8 mouse cellular contexts compared by ENCODE assay signal in the genomic region with DNA sequence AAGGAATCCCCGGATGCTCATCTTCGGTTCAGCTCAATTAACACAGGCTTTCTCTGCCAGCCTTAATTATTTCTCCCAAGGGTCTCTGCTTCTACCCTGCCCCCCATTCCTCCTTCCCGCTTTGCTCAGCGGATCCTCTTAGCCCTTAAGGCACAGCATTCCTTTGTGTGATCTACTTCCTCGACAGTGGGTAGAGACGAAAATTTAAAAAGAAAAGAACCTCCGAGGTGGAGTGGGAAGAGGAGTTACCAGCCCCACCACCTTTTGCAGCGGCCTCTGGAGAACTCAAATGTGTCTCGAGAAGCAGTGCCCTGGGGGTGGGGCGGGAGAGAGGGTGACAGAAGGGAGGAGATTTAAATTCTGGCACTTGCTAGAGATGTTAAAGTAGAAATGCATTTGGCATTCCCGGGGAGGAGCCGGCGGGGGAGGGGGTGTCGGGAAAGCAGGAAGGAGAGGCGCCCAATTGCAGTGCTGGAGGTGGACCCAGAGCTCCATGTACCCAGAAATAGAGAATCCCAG. TPM values are rescaled to one million over a fixed set of nuclear protein-coding genes. Genes with fewer than 3 reads are reported as not detected.
A peak's percentile ranks its signal among the peaks of the same experiment; 100 is the strongest.
DNase-seq lines count a peak whose midpoint lies in the region; ATAC-seq and TF ChIP-seq lines count a peak whose summit lies in the region.

No protein-coding gene starts in this region.

- H3K36me3 ChIP-seq in liver, embryonic 16.5 days (ENCODE audit: control insufficient read depth, insufficient read depth), result no peaks in the 10 kb centered on the region

- H3K9ac ChIP-seq in liver, embryonic 16.5 days (ENCODE audit: low read depth, low read length), result no peak overlapping the region

- WGBS in liver, embryonic 16.5 days (ENCODE audit: insufficient replicate concordance), result 4% methylated on average over 15 of the region's 15 CpGs
- WGBS in olfactory bulb, adult 2 months, result under 1% methylated on average over 15 of the region's 15 CpGs

- no peak for ATAC-seq in liver, embryonic 16.5 days (ENCODE audit: low read depth)

- H3K4me1 ChIP-seq in embryonic fibroblast, embryonic 13.5 days (ENCODE audit: control insufficient read depth, insufficient read depth, low read length), result peaks cover 5% of the 10 kb centered on the region; the same call in 1 of the 2 replicates
- peaks cover 5% of the 10 kb centered on the region for H3K4me1 ChIP-seq in liver, embryonic 16.5 days (ENCODE audit: control insufficient read depth, low read depth, low read length)
- H3K4me1 ChIP-seq in olfactory bulb, adult 2 months (ENCODE audit: control insufficient read depth, insufficient read depth, low read length), result peaks cover 21% of the 10 kb centered on the region

- no peak for TF ChIP-seq CTCF in embryonic fibroblast, embryonic 13.5 days (IDR thresholded peaks at IDR 0.05; ENCODE audit: borderline replicate concordance, insufficient read depth, low read length)
- no peak for TF ChIP-seq CTCF in olfactory bulb, adult 2 months (IDR thresholded peaks at IDR 0.05; ENCODE audit: insufficient read depth, low read depth, low read length)

- TF ChIP-seq POLR2A in embryonic fibroblast, embryonic 13.5 days (IDR thresholded peaks at IDR 0.05; ENCODE audit: low read depth, low read length), result peak; percentile 48
- TF ChIP-seq POLR2A in olfactory bulb, adult 2 months (IDR thresholded peaks at IDR 0.05; ENCODE audit: insufficient read depth, low read depth, low read length), result no peak

- intact Hi-C loops in heart, postnatal 10 days (cut with DNase I), result loop anchor here (2.0 kb wide), 1 partner anchor 27 kb away; the partner anchor contains the start of gene Fbxl14

- DNase-seq in urinary bladder, postnatal 25 days (ENCODE audit: low spot score), result peak; percentile 18
- DNase-seq in urinary bladder, adult 2 months (ENCODE audit: low spot score), result no peak
- peak; percentile 61 to 72 for DNase-seq in heart, postnatal 10 days
- peak; percentile 32 to 39 for DNase-seq in layer of hippocampus, adult 8-10 months (ENCODE audit: low spot score in 2 of 2)
- no peak for DNase-seq in thymus, postnatal 14 days

- peak overlapping the region; percentile 23; the same call in 1 of the 2 replicates for H3K4me2 ChIP-seq in liver, embryonic 16.5 days (ENCODE audit: low read depth, low read length)

- H3K9me3 ChIP-seq in liver, embryonic 16.5 days (replicated peaks; ENCODE audit: control insufficient read depth, low read length), result no peaks in the 10 kb centered on the region

- peak overlapping the region; percentile 49; the same call in 1 of the 2 replicates for H3K27ac ChIP-seq in embryonic fibroblast, embryonic 13.5 days (ENCODE audit: insufficient read depth, low read length)
- no peak overlapping the region for H3K27ac ChIP-seq in liver, embryonic 16.5 days (ENCODE audit: low read length)
- H3K27ac ChIP-seq in olfactory bulb, adult 2 months (ENCODE audit: insufficient read depth, low read depth, low read length), result peak overlapping the region; percentile 76

- peaks cover 52% of the 10 kb centered on the region for H3K27me3 ChIP-seq in liver, embryonic 16.5 days (ENCODE audit: control insufficient read depth, insufficient read depth, low read depth, low read length)

- H3K4me3 ChIP-seq in embryonic fibroblast, embryonic 13.5 days (ENCODE audit: insufficient read depth, low read length), result peak overlapping the region; percentile 25
- no peak overlapping the region for H3K4me3 ChIP-seq in liver, embryonic 16.5 days (ENCODE audit: low read depth, low read length)
- peak overlapping the region; percentile 39 for H3K4me3 ChIP-seq in olfactory bulb, adult 2 months (ENCODE audit: insufficient read depth, low read depth, low read length)

RNA-seq across cellular contexts. Expression of gene Fbxl14, which starts 27.4 kb away (rescaled TPM):
- polyA plus RNA-seq in urinary bladder, adult 2 months (2012; rRNA removed), result 28.2 and 30.6 TPM in 2 replicates
- 19.3 and 21.5 TPM in 2 replicates for polyA plus RNA-seq in embryonic fibroblast, embryonic 13.5 days (2011; ENCODE audit: insufficient read length, low read depth, missing spikeins)
- 10 to 100 TPM; 19.5 to 20.0 TPM for total RNA-seq in heart, postnatal 10 days (2021)
- 10 to 100 TPM; 33.2 to 34.0 (median 33.8) TPM for total RNA-seq in layer of hippocampus, adult 8-10 months (2022)
- polyA plus RNA-seq in liver, embryonic 16.5 days (2015; fragmentation: Nextera tagmentation; extraction: Ambion mirVana), result 2.1 TPM in 2 replicates
- polyA plus RNA-seq in olfactory bulb, adult 2 months (2012; ENCODE audit: insufficient read depth, insufficient read length, low replicate concordance, missing spikeins), result not detected in 2 replicates

RNA-seq across cellular contexts. Expression of gene Adipor2, which starts 34.5 kb away (rescaled TPM):
- polyA plus RNA-seq in urinary bladder, adult 2 months (2012; rRNA removed), result 104 and 112 TPM in 2 replicates
- polyA plus RNA-seq in embryonic fibroblast, embryonic 13.5 days (2011; ENCODE audit: insufficient read length, low read depth, missing spikeins), result 38.2 and 42.8 TPM in 2 replicates
- 10 to 100 TPM; 59.0 to 61.0 TPM for total RNA-seq in heart, postnatal 10 days (2021)
- total RNA-seq in layer of hippocampus, adult 8-10 months (2022), result 10 to 100 TPM; 41.4 to 46.2 (median 44.2) TPM
- 29.4 and 35.2 TPM in 2 replicates for polyA plus RNA-seq in liver, embryonic 16.5 days (2015; fragmentation: Nextera tagmentation; extraction: Ambion mirVana)
- polyA plus RNA-seq in olfactory bulb, adult 2 months (2012; ENCODE audit: insufficient read depth, insufficient read length, low replicate concordance, missing spikeins), result not detected in 2 replicates

Comparison
In these comparisons a context has a peak if more than half of its experiments do, and no peak if none do; other contexts are left out.
1. DNase-seq: peak in urinary bladder, postnatal 25 days (single experiment), heart, postnatal 10 days (2 of 2) and layer of hippocampus, adult 8-10 months (2 of 2); none in urinary bladder, adult 2 months (single experiment) and thymus, postnatal 14 days (single experiment).
2. RNA of gene Adipor2, which starts 34.5 kb away (polyA plus RNA-seq): 104 to 112 TPM in urinary bladder, adult 2 months, 38.2 to 42.8 TPM in embryonic fibroblast, embryonic 13.5 days and 29.4 to 35.2 TPM in liver, embryonic 16.5 days; not detected in olfactory bulb, adult 2 months; every median in the first group is over 10 times any median in the second.